Mouse (Mus musculus) spleen, adult 12 weeks (tissue): ENCODE data around the gene Ltbp3.
"Not testable (repeated sequence)": the region's sequence is repeated elsewhere in the genome, so short reads cannot be mapped to it uniquely, and the experiment has no call there.

Experiments used
- DNase-seq: peaks from one replicate; pipeline ENCODE4 v3.0.0; 2022; ENCODE audit warnings: low spot score

Ltbp3 gene

GRCm38 (mm10) chr19:5793917-5794770, 53.4 kb downstream of the Ltbp3 start:
- DNase-seq = not testable (repeated sequence)

DNA sequence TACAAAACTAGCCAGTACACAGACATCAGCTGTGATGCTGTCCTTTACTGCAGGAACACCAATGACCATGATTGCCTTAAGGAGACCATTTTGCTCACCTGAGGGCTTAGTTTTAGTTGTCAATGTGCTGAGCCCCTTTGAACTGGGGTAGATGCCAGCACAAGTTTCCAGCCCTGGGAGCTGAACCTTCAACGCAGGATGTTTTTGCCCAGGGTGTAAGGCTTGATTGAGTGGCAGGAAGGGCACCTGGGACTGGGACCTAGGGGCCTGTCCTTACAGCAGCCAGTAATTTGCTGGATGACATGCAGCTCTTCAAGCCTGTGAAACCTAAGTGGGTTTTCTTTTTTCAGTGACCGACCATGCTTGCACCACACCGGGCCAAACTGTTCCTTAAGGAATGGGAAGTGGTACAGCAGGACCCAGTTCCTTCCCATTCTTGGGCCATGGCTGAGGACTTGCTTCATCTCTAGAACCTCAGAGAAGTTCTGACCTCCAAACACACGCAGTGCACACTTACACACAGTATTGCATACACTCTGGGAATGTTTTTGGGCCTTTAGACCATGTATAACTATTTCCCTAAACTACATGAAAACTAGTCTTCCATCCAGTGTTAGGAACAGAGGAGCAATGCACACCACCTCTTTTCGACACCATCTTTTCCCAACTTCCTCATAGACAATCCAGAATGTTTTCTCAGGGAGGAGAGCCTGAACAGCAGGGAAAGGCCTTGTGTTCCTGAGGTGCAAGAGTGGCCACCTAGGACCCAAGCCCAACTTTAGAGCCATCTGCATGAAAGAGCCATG, 54.3 kb downstream of the Ltbp3 start:
- DNase-seq = no peak

- no peak for DNase-seq
Observed at GRCm38 (mm10) chr19:5795668-5796572, 55.2 kb downstream of the Ltbp3 start.

GRCm38 (mm10) chr19:5796573-5797111, 55.9 kb downstream of the Ltbp3 start:
- DNase-seq = no peak

DNA sequence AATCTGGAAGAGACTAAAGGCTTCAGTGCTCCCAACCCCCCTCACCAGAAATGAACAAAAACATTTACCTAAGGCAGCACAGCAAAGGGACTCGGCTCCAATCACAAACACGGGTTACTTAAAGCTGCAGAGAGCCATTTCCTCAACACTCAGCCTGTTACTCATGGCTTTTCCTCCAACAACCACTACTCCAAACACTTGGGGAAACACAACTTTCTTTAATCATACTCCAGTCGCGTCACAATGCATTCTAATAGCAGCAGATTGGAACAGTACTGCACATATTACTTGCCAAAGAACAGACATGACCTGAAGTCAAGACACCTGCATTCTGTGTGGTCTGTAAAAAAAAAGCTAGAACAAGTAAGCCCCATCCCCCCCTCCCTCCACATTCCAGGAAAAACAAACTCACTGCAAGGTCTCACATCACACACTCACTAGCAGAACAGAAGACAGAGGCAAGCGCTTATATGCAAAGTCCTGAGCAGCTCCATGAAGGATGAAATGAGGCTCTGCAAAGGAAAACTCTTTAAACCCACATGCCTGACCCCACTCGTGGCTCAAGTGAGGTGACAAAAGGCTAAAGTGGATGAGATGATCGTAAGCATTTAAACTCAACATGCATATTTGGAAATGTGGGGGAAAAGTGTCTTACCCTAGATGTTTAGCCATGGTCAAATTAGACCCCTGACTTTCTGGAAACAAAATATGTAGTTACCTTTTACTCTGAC, 56.8 kb downstream of the Ltbp3 start:
- no peak for DNase-seq

DNA sequence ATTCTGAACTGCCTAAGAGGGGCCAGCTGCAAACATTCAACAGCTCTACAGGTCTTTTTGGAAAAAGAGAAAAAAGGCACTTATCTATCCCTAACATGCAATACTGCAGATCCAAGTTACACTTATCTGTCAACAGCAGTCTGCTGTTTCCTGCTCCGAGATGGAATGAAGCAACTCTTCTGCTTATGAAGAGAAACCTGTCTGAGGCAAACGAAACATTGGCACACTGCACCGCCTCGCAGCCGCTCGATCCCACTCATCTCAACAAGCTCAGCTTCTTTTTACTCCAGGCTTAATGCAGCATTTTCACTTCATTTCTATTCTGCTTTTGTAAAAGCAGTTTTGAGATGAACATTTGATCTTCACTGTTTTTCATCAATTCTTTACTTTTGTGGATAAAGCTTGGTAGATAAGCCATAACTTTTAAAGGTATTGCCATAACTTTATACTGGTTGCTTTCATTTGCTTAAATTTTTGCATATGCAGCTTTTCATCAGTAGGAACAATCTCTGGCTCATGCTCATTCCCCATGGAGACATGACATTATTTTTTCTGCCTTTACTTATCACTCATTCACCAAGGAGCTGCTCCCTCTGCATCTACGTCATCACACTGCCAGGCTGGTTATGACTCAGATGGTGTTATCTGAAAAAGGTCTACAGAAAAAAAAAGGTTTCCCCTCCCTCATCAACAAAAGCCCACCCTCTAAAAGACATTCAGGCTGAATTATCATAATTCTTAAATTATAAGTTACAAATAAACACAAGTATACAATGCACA, 58.2 kb downstream of the Ltbp3 start:
- no peak for DNase-seq

DNA sequence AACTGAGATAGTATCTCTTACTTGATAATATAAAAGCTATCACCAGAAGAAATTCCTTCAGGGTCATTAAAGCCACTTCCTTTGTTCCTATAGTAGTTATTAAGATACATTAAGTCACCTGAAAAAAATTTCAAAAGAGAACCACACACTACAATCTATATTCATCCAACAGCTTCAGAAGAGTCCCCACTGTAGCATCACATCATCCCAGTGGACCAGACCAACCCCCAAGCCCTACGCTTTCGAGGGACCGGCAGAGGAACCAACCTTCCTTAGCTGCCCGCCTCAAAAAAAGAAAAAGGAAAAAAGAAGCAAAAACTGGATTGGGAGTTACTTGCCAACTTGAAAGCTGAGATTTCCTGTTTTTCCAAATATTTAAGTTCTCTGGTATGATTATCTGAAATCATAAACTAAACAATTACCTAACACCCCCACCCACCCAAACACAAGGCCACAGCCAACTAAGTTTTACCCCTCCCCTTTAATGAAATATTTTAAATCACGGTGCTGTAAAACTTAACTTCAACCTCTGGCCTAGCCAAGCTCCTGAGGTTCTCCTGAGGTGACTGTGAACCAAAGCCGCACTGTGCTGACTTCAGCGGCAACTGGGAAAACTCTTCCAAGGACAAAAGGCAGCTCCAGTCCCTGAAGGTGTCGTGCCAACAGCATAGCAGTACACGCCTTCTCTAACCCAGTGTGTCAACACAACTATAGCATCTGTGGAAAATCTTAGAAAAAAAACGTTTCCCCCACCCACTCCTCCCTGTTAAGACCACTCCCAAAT, 59.1 kb downstream of the Ltbp3 start:
- DNase-seq = no peak

DNA sequence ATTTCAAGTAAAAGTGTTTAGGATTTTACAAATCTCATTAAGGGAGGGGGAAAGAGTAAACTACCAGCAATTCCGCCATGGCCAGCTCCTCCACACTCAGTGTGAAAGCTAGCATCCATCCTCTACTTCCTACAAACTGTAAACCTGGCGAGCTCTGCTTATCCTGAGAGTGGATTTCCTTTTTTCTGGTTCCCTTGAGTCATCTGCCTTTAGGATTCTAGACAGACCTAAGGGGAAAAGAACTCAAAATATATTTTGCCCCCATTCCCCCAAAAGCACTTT, 59.6 kb downstream of the Ltbp3 start:
- no peak for DNase-seq

GRCm38 (mm10) chr19:5800632-5801431, 60.1 kb downstream of the Ltbp3 start:
- DNase-seq = no peak

GRCm38 (mm10) chr19:5801432-5801964, 60.8 kb downstream of the Ltbp3 start:
- no peak for DNase-seq

DNA sequence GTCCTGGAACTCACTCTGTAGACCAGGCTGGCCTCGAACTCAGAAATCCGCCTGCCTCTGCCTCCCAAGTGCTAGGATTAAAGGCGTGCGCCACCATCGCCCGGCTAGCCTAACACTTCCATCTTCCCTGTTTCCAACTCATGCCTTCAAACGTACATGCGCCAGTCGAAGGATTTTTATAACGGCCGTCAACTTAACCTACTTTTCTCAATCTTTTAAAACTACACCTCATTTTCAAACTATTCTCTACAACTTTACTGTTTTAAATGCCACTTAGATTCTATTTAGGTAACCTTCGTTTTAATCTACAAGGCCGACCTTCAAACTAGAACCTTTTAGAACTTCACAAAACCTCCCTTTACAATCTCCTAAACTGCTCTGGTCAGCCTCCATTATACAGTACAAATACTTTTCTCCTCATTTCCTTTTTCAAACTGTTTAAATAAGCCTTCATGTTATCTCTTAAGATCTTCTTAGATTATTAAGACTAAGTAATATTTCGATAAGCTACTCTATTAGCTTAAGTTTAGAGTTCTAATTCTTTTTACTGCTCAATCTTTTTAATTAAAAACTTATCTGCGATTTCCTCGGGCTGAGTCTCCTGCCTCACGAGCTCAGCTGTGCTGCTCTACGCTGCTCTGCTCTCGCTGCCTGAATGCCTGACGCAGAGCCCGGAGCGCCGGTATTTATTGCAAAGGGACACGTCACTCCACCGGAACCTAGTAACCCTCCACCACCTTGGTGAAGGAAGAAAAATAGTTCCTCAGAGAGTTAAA, 61.5 kb downstream of the Ltbp3 start:
- DNase-seq = peak; percentile 96

GRCm38 (mm10) chr19:5802787-5803040, 62.0 kb downstream of the Ltbp3 start:
- DNase-seq = no peak

- peak; percentile 99 for DNase-seq
Observed at GRCm38 (mm10) chr19:5803041-5803880, 62.6 kb downstream of the Ltbp3 start.

- no peak for DNase-seq
Observed at GRCm38 (mm10) chr19:5803881-5804279, 63.2 kb downstream of the Ltbp3 start.

GRCm38 (mm10) chr19:5804371-5804899, 63.7 kb downstream of the Ltbp3 start:
- DNase-seq = no peak

DNA sequence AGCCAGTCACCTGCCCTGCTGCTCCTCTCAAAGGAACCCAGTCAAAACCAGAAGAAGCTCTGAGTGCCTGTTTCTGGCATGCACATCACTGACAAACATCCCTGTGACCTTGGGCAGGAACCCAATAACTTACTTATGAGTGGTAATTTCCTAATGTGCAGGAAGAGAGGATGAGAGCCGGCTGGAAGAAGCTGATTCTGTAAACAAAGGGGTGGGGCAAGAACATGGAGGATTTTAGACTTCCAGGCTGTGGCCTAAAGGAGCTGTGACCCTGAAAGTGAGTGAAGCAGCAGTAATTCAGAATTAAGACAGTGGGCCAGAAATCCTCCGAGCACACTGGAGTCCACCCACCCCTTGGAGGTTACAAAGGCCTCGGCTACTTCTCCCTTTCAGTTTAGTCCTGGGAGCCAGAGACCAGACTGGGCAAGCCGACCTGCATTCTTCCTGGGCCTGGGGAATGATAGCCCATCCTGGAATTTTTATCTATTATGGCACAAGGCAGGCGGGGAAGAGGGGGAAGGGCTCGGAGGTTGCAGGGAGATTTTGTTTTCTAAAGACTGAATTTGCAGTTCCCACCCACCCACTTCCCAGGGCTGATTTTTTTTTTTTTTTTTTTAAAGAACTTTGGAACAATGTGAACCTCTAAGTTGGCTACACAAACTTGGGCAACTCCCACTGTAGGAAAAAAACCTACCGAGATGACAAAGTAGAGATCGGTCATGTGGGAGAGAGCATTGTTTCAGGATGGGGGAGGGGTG, 65.5 kb downstream of the Ltbp3 start:
- DNase-seq = no peak
